Mouse (Mus musculus) megakaryocyte, embryonic 14.5 days (primary cell): ENCODE results near the gene Ptpn22.

Experiments
- FLI1 ChIP-seq: IDR thresholded peaks from 2 replicates; pipeline ENCODE4 v1.6.1; 2012; ENCODE audit warnings: low read length, inconsistent platforms, mixed read lengths
- GATA1 ChIP-seq: IDR thresholded peaks from 3 replicates; pipeline ENCODE4 v1.6.1; 2012; ENCODE audit warnings: mixed read lengths, low read length, inconsistent platforms, borderline replicate concordance

DNA sequence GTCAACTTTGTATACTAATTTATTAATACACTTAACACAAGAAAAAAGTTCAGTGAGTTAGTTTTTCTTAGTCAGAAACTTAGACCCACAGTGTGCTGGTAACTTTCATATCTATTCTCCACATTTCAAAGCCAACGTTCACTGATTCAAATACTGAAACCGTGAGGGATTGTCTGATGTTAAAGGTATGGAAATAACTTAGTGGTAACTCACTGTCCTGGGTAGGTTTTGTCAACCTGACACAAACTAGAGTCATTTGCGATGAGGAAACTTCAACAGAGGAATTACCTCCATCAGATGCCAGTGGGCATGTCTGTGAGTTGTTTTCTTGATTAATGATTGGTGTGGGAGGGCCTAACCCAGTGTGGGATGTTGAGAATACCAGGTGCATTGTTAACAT is 30.6 kb upstream of the Ptpn22 start:
- TF ChIP-seq GATA1: no peak
- no peak for TF ChIP-seq FLI1
